ENCODE assay signal across 8 mouse cellular contexts in genomic region chr9:69291451-69291850, GRCm38 (mm10).
A peak's percentile ranks its signal among the peaks of the same experiment; 100 is the strongest.
DNase-seq lines count a peak whose midpoint lies in the region; ATAC-seq and TF ChIP-seq lines count a peak whose summit lies in the region.

No protein-coding gene starts in this region.

- peak overlapping the region; percentile 94; the same call in 1 of the 2 replicates for H3K9ac ChIP-seq in heart, adult 2 months (ENCODE audit: low read depth, low read length)
- peak overlapping the region; percentile 76 for H3K9ac ChIP-seq in ES-Bruce4 (ENCODE audit: low read depth, poor library complexity, severe bottlenecking)
- peak overlapping the region; percentile 81 for H3K9ac ChIP-seq in heart, embryonic 16.5 days (ENCODE audit: low read length)
- H3K9ac ChIP-seq in liver, embryonic 15.5 days = no peak overlapping the region

- no peaks in the 10 kb centered on the region for H3K27me3 ChIP-seq in heart, adult 2 months (ENCODE audit: control insufficient read depth, insufficient read depth, low read length)
- H3K27me3 ChIP-seq in ES-Bruce4 (ENCODE audit: control insufficient read depth, insufficient read depth, low read length, poor library complexity, severe bottlenecking) = peaks cover 2% of the 10 kb centered on the region; the same call in 1 of the 2 replicates
- H3K27me3 ChIP-seq in heart, embryonic 16.5 days (ENCODE audit: control insufficient read depth, insufficient read depth, low read length) = peaks cover 12% of the 10 kb centered on the region
- H3K27me3 ChIP-seq in liver, embryonic 15.5 days = peaks cover 51% of the 10 kb centered on the region

- no peak for TF ChIP-seq POLR2A in heart, adult 2 months (IDR thresholded peaks at IDR 0.05; ENCODE audit: insufficient read depth, low read depth, low read length)
- TF ChIP-seq POLR2A in ES-Bruce4 (IDR thresholded peaks at IDR 0.05; ENCODE audit: insufficient read depth, low read length) = no peak

- peaks cover 2% of the 10 kb centered on the region for H3K79me2 ChIP-seq in heart, adult 2 months (replicated peaks; ENCODE audit: control insufficient read depth, insufficient read depth, low read length)

- H3K36me3 ChIP-seq in heart, adult 2 months (ENCODE audit: control insufficient read depth, insufficient read depth, low read length) = peaks cover 2% of the 10 kb centered on the region
- H3K36me3 ChIP-seq in ES-Bruce4 (ENCODE audit: control insufficient read depth, insufficient read depth, low read length, poor library complexity, severe bottlenecking) = no peaks in the 10 kb centered on the region
- H3K36me3 ChIP-seq in heart, embryonic 16.5 days (ENCODE audit: control insufficient read depth, insufficient read depth) = no peaks in the 10 kb centered on the region
- H3K36me3 ChIP-seq in liver, embryonic 15.5 days (replicated peaks) = no peaks in the 10 kb centered on the region

- H3K4me2 ChIP-seq in heart, embryonic 16.5 days (ENCODE audit: low read depth, low read length) = peak overlapping the region; percentile 72
- peak overlapping the region; percentile 69 for H3K4me2 ChIP-seq in liver, embryonic 15.5 days

- DNase-seq in heart, adult 2 months = no peak
- no peak for DNase-seq in heart, adult 9 months (ENCODE audit: low spot score in 2 of 2)
- DNase-seq in thymus, adult 18-20 months = no peak
- no peak for DNase-seq in thymus, postnatal 14 days
- DNase-seq in cerebellum, postnatal 14 days = no peak

- no peak for TF ChIP-seq EP300 in heart, adult 2 months (IDR thresholded peaks at IDR 0.05; ENCODE audit: insufficient read depth, low read depth, low read length)
- no peak for TF ChIP-seq EP300 in ES-Bruce4 (IDR thresholded peaks at IDR 0.05; ENCODE audit: insufficient read depth, low read depth, low read length)

- H3K4me1 ChIP-seq in heart, adult 2 months (ENCODE audit: control insufficient read depth, insufficient read depth, low read length) = peaks cover 3% of the 10 kb centered on the region
- H3K4me1 ChIP-seq in ES-Bruce4 (ENCODE audit: control insufficient read depth, insufficient read depth, low read length) = no peaks in the 10 kb centered on the region
- H3K4me1 ChIP-seq in heart, embryonic 16.5 days (ENCODE audit: control insufficient read depth, insufficient read depth, low read length) = peaks cover 15% of the 10 kb centered on the region
- H3K4me1 ChIP-seq in liver, embryonic 15.5 days (replicated peaks) = 0 out of 2 replicates have a peak, but pooled peaks cover 3% of the 10 kb centered on the region

- no peak for ATAC-seq in heart, embryonic 16.5 days (replicated peaks; ENCODE audit: extremely low read depth, insufficient read depth, low FRiP score)
- ATAC-seq in liver, embryonic 15.5 days (ENCODE audit: insufficient read depth) = no peak

- intact Hi-C loops in heart, adult 2 months (cut with DNase I) = loop anchor here (5.0 to 10.0 kb wide), 3 partner anchors 164 to 1277 kb away; no protein-coding TSS in a partner anchor

- H3K9me3 ChIP-seq in ES-Bruce4 (replicated peaks; ENCODE audit: control insufficient read depth, insufficient read depth, low read length, poor library complexity, severe bottlenecking) = no peaks in the 10 kb centered on the region
- H3K9me3 ChIP-seq in heart, embryonic 16.5 days (replicated peaks; ENCODE audit: control insufficient read depth, low read length) = no peaks in the 10 kb centered on the region
- H3K9me3 ChIP-seq in liver, embryonic 15.5 days (replicated peaks) = no peaks in the 10 kb centered on the region

- WGBS in heart, adult 2 months = 53% methylated on average over 13 of the region's 13 CpGs
- WGBS in heart, embryonic 16.5 days = 30% methylated on average over 13 of the region's 13 CpGs
- 7% methylated on average over 13 of the region's 13 CpGs for WGBS in liver, embryonic 15.5 days (ENCODE audit: insufficient replicate concordance)

- no peak for TF ChIP-seq CTCF in heart, adult 2 months (IDR thresholded peaks at IDR 0.05)
- no peak for TF ChIP-seq CTCF in ES-Bruce4 (IDR thresholded peaks at IDR 0.05; ENCODE audit: low read depth, low read length)

- H3K27ac ChIP-seq in heart, adult 2 months = peak overlapping the region; percentile 92; the same call in 1 of the 2 replicates
- no peak overlapping the region for H3K27ac ChIP-seq in ES-Bruce4 (ENCODE audit: insufficient read depth, low read length)
- no peak overlapping the region for H3K27ac ChIP-seq in heart, embryonic 16.5 days (ENCODE audit: low read length)
- no peak overlapping the region for H3K27ac ChIP-seq in liver, embryonic 15.5 days (replicated peaks)

- H3K4me3 ChIP-seq in heart, adult 2 months = peak overlapping the region; percentile 97
- peak overlapping the region; percentile 69 for H3K4me3 ChIP-seq in ES-Bruce4 (ENCODE audit: low read depth, low read length)
- peak overlapping the region; percentile 73 for H3K4me3 ChIP-seq in heart, embryonic 16.5 days (ENCODE audit: low read length)
- peak overlapping the region; percentile 59 for H3K4me3 ChIP-seq in liver, embryonic 15.5 days (replicated peaks)
